Mouse (Mus musculus) gastrocnemius, postnatal 25 days (tissue): ENCODE data around the gene Mab21l3. TPM values are rescaled to one million over a fixed set of nuclear protein-coding genes. Genes with fewer than 3 reads are reported as not detected.
"Not testable (repeated sequence)": the region's sequence is repeated elsewhere in the genome, so short reads cannot be mapped to it uniquely, and the experiment has no call there.

Experiments
- DNase-seq: peaks from one replicate; pipeline ENCODE4 v3.0.0; 2022
- total RNA-seq, 2 experiments: library from RNA; stranded (reverse); gene quantifications; 1 replicate in 1 of 2; 2 replicates in 1 of 2; pipeline ENCODE4 v1.2.3; 2021

Mab21l3 gene
- total RNA-seq, 2 experiments from 2014 or later = not detected

DNA sequence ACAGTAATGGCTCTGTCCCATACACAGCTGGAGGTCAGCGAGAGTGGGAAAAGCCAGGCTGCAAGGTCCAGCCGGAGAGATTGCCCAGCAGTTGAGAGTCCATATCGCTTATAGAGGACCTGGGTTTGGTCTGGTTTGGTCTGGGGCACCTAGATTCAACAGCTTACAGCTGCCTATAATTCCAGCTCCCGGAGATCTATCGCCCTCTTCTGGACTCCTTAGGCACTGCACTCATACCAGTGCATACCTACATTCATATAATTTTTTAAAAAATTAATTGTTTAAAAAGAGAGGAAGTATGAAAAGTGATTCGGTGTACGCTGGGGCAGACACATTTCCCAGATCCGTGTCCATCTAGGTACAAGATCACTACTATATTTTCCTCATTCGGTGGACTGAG is 9.4 kb downstream of the Mab21l3 start:
- DNase-seq = no peak

DNA sequence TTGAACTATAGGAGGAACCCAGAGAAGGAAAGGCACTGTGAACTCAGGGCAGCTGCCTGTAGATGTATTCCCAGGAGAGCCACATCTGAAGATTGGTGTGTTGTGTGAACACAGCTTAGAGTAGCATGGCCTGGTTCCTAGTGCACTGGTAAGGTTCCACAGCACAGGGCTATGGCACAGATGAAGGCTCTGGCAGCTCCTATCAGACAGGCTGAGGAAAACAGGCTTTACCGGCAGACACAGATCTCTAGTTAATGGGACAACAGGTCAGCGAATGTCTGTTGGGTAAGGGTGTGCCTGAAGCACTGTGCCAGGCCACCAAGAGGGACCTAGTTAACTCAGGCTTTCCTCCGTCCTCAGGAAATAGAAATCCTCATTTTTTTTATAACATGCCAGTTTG is 11.8 kb downstream of the Mab21l3 start:
- no peak for DNase-seq

DNA sequence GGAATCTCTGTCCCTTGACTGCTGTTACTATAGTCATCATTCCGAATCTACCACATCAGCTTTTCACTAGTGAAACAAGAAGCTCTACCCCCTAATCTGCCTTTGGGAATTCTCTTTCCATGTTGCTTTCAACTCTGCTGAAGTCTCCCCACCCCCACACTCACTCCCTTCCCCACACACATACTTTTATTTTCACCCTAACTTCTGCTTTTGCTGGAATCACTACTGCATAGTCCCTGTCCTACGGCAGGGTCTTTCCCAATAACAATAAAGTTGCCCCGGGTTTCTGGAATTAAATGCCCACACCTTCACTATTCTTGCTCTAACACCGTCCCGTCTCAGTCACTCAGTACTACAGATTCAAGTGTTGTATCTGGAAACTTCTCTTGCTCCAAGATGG is 12.2 kb downstream of the Mab21l3 start:
- DNase-seq = no peak

DNA sequence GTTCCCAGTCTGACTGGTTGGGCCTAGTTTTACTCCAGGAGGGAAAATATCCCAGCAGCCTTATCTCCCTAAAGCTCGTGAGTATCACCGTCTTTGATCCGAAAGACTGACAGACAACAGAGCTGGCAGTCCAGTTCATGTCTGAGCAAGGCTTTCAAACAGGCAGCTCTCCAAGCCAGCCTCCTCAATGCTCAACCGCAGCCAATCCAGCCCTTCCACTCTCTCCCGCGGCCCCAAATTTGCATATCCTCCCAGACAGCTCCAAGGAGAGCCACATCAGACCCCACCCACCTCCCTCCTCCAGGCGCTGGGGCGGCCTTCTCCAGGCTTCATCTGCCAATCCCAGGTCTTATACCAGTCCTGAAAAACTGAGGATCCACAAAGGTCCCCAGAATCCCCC is 12.7 kb downstream of the Mab21l3 start:
- DNase-seq = peak; percentile 76

DNA sequence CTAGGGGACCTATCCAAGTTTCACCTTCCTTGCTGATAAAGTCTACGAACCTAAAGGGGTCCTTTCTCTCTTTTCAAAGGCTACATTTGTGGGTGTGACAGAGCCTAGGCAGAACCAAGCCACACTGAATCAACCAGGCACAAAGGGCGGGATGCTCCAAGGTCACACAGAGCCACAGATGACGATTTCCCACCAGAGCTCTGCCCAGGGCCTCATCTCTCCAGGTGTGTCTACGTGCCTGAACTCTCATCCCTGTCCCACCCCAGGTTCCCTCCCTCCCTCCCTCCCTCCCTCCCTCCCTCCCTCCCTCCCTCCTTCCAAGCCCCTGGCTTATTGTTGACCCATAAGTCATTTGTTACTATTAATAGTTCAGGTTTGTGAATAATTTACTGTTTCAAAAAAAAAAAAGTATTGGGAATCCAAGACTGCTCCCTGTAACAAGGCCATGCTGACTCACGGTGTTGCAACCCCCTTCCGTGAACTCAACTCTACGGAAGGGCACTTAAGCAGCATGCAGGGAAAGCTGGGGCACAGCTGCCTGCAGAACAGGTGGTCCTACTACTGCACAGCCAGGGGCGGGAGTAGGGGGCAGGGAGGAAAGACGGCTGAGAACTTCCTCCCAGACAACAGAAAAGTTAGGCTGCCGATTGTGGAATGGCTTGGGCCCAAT is 17.4 kb downstream of the Mab21l3 start:
- DNase-seq = no peak

DNA sequence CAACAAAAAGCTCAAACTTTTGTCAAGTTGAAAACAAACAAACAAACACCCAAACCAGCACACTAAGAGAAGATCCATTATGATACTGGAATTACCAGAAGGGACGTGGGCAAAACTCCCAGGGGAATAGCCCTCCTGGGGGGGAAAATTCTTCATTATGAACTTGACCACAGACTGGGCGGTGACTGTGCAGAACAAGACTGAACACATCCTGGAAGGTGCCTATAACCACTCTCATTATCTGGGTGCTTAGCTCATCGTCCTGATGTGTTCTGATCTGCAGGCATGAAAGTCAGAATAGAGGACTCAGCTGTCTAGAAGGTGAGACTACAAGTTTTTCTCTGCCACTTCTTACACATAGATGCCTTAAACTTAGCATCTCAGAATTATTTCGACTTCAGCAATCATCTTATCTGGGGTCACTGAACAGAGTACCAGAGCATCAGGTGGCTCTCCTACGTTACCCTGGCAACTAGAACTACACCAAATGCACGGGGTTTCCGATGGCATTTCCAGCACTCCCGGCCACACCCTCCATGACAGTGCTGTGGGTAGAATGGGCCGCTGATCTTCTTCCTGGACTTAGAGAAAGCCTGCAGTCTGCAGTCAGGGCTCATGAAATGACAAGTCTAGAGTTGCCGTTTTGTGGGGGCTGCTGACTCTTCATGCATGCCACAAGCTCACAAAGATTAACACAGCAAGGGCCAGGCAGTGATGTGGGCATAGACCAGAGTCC is 18.7 kb downstream of the Mab21l3 start:
- no peak for DNase-seq

DNA sequence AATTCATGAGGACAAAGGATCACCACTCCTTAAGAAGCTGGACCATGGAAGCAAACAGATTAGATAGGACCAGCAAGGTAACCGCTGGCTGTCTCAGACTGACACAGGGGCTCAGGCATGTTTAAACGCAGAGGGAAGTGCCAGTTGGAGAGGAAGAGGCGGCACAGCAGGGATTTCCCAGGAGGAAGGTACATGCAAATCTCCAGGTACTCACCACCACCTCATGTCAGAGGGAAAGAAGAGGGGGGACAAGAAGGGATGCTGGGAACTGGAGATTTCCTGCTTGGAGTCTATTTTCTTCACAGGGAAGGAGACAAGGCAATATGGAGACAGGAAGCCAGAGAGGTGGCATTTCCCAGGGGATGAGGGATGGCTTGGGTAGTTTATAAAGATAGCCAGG is 20.2 kb downstream of the Mab21l3 start:
- no peak for DNase-seq

DNA sequence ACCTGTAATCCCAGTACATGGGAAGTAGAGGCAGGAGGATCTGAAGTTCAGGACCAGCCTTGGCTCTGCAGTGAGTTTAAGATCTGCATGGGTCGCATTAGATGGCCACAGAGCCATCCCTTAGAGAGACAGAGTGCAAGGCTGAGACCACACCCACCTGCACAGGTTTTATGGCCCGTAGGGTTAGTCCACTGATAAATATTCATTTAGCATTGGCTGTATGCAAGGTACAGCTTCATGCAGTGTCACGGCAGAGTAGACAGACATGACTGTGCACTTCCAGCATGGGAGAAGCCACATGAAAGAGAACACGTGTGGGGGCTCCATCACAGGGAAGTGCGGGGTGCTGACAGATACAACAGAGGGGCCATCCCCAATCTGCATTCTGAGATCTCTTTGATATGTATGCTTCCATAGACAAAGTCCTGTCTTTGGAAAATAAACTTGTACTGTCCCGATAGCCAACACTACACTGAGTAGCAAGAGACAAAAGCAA is 21.5 kb downstream of the Mab21l3 start:
- DNase-seq = no peak

DNA sequence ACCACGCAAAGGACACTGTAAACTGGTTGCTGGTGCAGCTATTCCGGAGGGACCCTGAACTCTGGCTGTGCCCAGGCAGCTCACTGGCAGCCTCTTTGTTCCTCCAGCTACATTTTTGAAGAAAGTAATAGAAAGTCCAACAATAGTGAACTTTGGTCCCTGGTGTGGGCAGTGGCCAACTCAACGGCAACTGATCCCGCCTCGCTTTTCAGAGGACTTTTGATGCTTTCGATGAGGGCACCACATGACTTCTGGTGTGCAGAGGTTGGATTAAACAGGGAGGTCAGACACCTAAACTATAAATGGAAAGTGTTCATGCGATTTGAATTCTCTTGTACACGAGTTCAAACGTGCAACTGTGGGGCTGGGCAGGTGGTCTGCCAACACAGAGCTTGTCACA is 24.4 kb downstream of the Mab21l3 start:
- DNase-seq = no peak

DNA sequence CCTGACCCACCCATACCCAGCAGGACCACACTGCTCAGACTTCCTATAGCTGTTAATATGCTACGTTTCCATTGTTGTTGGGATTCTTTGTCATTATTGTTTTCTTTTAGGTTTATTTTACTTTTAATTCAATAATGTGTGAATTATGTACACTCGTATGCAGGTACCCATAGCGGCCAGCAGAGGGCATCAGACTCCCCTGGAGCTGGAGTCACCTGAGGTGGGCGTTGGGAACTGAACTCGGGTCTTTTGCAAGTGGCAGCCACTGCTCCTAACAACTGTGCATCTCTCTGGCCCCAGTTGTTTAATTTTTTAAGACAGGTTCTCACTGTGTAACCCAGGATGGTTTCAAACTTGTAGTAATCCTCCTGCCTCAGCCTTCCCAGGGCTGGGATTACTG is 26.7 kb downstream of the Mab21l3 start:
- no peak for DNase-seq

DNA sequence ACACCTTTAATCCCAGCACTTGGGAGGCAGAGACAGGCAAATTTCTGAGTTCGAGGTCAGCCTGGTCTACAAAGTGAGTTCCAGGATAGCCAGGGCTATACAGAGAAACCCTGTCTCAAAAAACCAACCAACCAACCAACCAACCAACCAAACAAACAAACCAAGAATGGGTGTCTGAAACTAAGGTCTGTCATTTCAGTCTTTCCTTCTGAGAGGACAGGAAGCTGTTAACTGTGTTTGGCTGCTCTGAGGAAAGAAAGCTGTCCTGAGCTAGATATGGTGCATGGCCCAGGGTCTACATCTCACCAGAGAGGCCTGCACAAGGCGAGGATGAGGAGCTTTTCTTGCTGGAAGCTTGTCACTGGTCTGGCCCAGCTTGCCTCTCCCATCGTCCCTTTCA is 28.1 kb downstream of the Mab21l3 start:
- not testable (repeated sequence) for DNase-seq

DNA sequence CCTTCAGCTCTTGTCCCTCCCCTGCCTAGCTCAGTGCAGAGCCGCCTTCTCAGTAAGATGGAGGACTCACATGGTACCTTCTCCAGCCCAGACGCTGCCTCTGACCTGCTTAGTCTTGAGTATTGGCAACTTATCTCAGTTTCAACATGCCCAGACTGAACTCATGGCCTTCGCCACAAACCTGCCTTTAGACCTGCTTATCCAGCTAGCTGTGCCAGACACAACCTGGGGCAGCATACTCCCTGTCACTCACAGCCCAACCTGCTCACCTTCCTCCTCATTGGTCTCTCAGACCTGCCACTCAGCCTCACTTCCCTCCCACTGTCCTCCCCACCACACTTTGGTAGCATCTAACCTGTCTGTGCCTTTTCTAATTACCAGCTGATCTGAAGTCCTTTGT is 32.8 kb downstream of the Mab21l3 start:
- no peak for DNase-seq

DNA sequence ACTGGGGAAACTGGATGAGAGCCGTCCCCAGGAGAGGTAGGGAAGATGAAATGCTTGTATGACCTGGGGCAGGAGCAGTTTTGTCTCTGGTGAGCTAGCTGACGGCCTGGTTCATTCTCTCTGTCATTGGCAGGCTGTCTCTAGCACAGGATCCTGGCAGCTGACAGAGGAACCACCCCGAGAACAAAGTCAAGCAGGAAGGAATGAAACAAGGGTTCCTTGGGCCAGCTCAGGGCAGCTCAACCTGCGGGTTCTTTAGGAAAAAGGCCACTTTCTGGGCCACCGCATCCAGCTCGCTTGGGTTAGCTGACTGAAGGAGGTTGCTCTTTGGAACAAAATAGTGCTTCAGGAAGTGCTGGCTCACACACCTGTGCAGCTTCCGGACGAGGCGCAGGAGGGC is 34.0 kb downstream of the Mab21l3 start:
- DNase-seq = no peak

DNA sequence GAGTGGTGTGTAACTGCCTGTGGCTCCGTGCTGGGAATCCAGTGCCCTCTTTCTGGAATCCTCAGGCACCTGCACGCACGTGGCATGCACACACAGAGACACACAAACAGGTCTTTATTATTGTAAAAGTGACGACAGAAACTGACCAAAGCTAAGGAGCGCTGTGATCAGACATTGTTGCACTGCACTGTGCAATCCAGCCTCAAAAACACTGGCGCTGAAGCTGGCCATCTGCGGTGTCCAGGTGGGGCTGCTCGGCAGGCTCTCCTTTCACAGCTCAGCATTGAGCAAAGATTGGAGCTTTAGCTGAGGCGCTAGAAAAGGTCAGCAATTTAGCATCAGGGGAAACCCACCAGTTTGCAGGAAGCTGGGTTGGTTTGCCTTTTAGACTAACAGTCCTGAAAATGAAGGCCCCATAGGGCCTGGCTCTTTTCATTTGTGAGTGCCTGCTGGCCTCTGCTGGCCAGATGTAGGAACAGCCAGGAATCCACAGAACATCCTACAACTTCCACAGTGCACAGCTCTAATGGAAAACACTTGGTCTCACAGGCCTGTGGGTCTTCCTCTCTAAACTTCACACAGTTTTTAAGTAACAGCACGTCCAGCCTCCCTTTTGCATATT is 36.3 kb downstream of the Mab21l3 start:
- peak; percentile 30 for DNase-seq

DNA sequence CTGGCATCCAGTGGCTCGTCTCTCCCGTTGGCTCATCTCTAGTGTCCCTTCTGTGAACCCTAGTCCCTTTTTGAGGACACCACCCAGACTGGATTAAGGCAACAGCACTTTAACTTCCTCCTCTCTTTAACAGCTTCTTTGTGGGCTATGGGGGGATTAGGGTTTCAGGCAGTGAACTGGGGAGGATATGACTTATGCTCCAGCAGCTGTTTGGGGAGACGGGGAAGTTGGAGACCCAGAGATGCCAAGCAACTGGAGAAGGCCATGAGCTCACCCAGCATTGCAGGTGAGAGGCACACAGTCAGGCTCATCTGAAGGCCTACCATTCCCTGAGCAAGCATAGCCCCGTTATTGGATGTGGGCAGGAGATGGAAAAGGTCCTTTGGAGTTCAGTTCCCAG is 36.8 kb downstream of the Mab21l3 start:
- no peak for DNase-seq

DNA sequence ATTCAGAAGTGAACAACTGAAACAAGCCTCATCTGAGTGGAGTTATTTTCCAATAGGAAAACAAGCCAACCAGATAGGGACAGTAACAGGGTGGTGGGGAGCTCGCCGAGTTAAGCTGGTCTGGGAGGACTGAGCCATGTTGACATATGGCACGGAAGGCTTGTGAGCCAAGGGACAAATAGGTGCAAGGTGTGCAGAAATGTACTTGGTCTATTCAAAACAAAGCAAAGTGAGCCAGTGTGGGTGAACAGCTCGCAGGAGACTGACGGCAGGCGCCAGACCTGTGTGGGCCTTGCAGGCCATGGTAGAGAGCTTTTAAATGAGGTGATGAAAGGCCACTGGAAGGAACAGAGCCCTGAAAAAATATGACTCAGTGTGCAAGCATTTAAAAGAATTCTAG is 41.1 kb downstream of the Mab21l3 start:
- DNase-seq = no peak

DNA sequence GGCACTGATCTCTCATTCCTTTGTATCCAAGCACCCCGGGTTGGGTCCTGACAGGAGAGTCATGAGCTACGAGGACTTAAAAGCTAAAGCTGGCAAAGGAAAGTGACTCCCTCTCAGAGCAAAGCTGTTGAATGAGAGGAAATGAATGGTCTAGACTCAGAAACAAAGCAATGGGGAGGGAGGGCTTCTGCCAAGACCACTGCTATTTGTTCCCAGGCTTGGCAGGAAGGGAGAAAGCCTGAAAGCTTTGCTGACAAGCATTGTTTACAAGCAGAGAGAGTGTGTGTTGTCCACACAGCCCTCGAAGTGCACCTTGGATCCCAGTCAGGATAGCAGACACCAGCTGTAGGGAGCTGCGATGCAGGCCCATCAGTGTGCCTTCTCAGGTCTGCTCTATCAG is 41.8 kb downstream of the Mab21l3 start:
- no peak for DNase-seq

DNA sequence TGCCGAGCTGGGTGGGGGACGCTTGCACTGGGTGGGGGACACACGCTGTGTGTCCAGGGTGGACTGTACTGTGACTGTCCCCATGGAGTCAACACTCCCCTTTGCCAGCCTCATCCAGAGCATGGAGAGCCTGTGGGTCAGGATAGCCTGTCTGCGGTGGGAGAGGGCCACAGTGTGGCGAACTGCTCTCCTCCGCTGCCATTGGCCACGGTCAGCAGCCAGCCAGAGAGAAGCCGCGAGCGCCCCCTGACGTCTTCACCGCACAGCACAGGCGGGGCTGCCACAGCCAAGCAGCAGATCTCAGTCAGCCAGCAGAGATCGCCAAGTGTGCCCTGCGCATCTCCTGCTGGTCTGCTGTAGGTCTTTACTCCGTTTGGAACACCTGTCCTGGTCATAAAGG is 42.6 kb downstream of the Mab21l3 start:
- peak; percentile 81 for DNase-seq

DNA sequence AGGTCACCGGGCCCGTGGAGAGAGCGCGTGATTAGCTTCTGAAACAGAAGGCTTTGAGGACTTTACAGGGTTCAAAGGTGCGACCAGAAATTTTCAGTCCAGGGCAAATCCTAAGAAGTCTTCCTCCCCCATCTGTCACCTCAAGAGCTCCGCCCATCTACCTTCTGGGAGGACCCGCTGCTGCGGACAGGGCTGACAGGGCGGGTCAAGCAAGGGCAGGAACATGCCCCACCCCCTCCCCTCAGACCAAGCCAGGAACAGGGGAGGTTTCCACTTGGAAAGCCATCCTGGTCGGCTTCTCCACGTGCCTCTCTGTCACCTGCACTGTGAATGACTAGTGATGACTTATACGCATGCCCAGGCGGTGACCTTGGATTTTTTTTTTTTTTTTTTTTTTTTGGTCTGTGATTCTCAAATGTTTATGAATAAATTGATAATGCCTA is 43.2 kb downstream of the Mab21l3 start:
- DNase-seq = no peak

DNA sequence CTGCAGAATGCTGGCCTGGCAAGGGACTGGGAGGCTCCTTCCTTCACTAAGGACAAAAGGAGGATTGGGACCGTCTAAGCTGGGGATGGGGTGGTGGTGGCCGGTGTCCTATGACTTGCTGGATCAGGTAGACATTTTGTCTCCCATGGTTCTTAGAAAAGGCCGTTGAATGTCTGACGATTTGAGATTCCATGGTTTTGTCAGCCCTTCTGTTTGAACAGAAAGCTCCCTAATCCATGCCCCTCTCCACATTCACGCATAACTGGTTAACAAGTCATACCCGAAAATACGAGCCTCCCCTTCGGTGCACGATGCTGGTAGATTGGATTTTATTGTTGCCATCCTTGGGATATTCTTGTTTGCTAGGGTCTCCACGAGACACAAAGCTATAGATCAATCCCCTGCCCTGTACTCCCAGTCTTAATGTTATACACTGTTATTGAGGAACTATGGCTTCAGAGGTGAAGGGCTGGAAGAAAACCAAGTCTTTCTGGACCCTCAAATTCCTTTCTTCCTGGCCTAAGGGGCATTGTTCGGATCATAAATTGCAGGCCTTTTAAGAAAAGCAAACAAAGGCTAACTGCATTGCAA is 43.7 kb downstream of the Mab21l3 start:
- no peak for DNase-seq

DNA sequence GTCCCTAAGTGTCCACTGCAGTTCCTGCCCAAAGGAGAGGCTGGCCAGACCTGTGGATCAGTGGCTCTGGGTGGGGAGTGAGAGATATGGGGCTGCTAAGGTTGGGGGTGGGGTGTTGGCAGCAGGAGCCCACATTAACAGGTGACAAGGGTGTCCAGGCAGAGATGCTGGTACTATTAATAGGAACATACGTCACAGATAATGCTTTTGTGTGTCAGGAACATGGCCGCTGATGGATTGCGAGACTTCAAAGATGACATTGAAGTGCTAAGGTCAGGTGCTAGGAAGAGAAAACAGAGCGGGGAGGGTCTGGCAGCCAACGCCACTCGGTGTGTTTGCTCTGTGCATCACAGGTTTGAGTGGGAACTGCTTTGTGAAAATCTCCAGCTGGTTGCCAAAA is 44.4 kb downstream of the Mab21l3 start:
- no peak for DNase-seq

DNA sequence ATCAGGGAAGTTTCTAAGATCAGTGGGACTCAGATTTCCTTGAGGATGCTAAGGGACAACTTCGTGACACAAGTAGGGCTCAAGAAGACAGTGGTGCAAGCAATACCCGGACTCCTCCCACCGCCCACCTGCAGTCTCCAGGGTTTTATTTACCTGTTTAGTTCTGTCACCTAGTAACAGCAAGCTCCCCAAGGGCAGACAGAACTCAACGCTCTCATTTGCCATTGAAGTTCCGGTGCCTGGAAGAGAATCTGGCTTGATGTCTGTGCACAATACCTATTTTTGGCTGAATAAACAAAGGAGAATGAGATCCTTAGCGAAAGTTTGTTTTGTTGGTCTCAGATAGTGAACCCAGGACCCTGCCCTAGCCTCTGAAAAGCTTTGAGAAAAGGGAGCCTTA is 45.0 kb downstream of the Mab21l3 start:
- no peak for DNase-seq

DNA sequence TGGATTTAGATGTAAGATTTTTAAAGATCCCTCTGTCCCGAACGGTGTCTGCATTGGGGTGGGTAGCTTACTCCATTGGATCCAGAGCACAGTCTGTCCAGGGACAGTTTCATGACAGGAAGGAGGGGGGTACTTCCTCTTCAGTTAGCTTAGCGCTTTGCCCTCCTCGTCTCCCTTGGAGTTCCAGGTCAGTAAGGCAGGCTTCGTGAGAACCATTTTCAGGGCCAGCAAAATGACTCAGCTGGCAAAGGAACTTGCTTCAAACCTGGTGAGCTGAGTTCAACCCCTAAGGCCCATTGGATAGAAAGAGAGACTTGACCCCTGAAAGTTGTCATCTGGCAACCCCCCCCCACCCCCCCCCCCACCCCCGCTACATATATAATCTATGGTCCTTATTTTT is 46.0 kb downstream of the Mab21l3 start:
- DNase-seq = no peak
